In genomic region chr12:99207014-99207612, GRCm38 (mm10) we compare ENCODE assay signal across 21 mouse cellular contexts.
DNase-seq lines count a peak whose midpoint lies in the region; ATAC-seq and TF ChIP-seq lines count a peak whose summit lies in the region.
"Had no signal": no experiment of that assay in that cellular context is flagged by ENCODE, and none has a peak within 500 bp of the region (broad histone marks: within the 10 kb centered on the region; RNA-seq: fewer than 3 reads in every experiment).

No protein-coding gene starts in this region.

- no peaks in the 10 kb centered on the region; the same call in 1 of the 2 replicates for H3K4me1 ChIP-seq in liver, embryonic 16.5 days (ENCODE audit: control insufficient read depth, low read depth, low read length)
- H3K4me1 ChIP-seq in forebrain, embryonic 16.5 days (replicated peaks; ENCODE audit: control insufficient read depth, insufficient read depth, low read length), result no peaks in the 10 kb centered on the region
- H3K4me1 ChIP-seq: forebrain, embryonic 13.5 days; limb, embryonic 15.5 days had no signal

- H3K4me3 ChIP-seq in layer of hippocampus, adult 2 months, result no peak overlapping the region
- no peak overlapping the region for H3K4me3 ChIP-seq in liver, embryonic 16.5 days (ENCODE audit: low read depth, low read length)
- H3K4me3 ChIP-seq in forebrain, embryonic 16.5 days (replicated peaks; ENCODE audit: low read length), result no peak overlapping the region
- H3K4me3 ChIP-seq: forebrain, embryonic 13.5 days; limb, embryonic 15.5 days; neural tube, embryonic 13.5 days had no signal

- no peak overlapping the region for H3K4me2 ChIP-seq in liver, embryonic 16.5 days (ENCODE audit: low read depth, low read length)
- no peak overlapping the region for H3K4me2 ChIP-seq in forebrain, embryonic 16.5 days (ENCODE audit: low read length)
- H3K4me2 ChIP-seq: forebrain, embryonic 13.5 days; heart, embryonic 11.5 days; hindbrain, embryonic 14.5 days; limb, embryonic 15.5 days; neural tube, embryonic 13.5 days had no signal

- H3K27me3 ChIP-seq in liver, embryonic 16.5 days (ENCODE audit: control insufficient read depth, insufficient read depth, low read depth, low read length), result no peaks in the 10 kb centered on the region
- H3K27me3 ChIP-seq in forebrain, embryonic 16.5 days (replicated peaks; ENCODE audit: control insufficient read depth, insufficient read depth, low read length), result no peaks in the 10 kb centered on the region
- H3K27me3 ChIP-seq: forebrain, embryonic 13.5 days; limb, embryonic 15.5 days; neural tube, embryonic 13.5 days; Patski had no signal

- peak; percentile 53; the same call in 1 of the 2 replicates for ATAC-seq in liver, embryonic 16.5 days (ENCODE audit: low read depth)
- no peak for ATAC-seq in forebrain, embryonic 16.5 days
- ATAC-seq: activated CD4-positive, CD25-positive, alpha-beta regulatory T cell, adult 4 months; forebrain, embryonic 13.5 days; Patski had no signal

- WGBS in liver, embryonic 16.5 days (ENCODE audit: insufficient replicate concordance), result 70% methylated on average over 15 of the region's 15 CpGs
- WGBS in forebrain, embryonic 16.5 days, result 92% methylated on average over 15 of the region's 15 CpGs

- no peaks in the 10 kb centered on the region for H3K36me3 ChIP-seq in liver, embryonic 16.5 days (ENCODE audit: control insufficient read depth, insufficient read depth)
- no peaks in the 10 kb centered on the region for H3K36me3 ChIP-seq in forebrain, embryonic 16.5 days (ENCODE audit: control insufficient read depth, insufficient read depth)
- H3K36me3 ChIP-seq: neural tube, embryonic 13.5 days had no signal

- TF ChIP-seq CTCF in layer of hippocampus, adult 2 months (conservative IDR thresholded peaks at IDR 0.05), result peak; percentile 15; the same call in 1 of the 2 replicates

- no peaks in the 10 kb centered on the region for H3K9me3 ChIP-seq in liver, embryonic 16.5 days (replicated peaks; ENCODE audit: control insufficient read depth, low read length)
- no peaks in the 10 kb centered on the region for H3K9me3 ChIP-seq in forebrain, embryonic 16.5 days (ENCODE audit: control insufficient read depth, low read length)
- H3K9me3 ChIP-seq: forebrain, embryonic 13.5 days; limb, embryonic 15.5 days; neural tube, embryonic 13.5 days had no signal

- DNase-seq in layer of hippocampus, adult 2 months (ENCODE audit: low spot score in 2 of 2), result no peak
- DNase-seq in layer of hippocampus, postnatal 10 days (ENCODE audit: low spot score in 2 of 2), result no peak
- DNase-seq in thymus, postnatal 0 days (ENCODE audit: low spot score), result peak; percentile 35
- DNase-seq in thymus, adult 18-20 months, result no peak
- peak; percentile 39 for DNase-seq in thymus, postnatal 4 days
- no peak for DNase-seq in layer of hippocampus, postnatal 25 days (ENCODE audit: extremely low spot score in 1 of 2, low spot score in 1 of 2)
- DNase-seq: cerebellum, adult 9-10 months; embryo, embryonic 11 days; heart, postnatal 14 days; kidney, adult 18-20 months; kidney, postnatal 4 days; layer of hippocampus, postnatal 36 days had no signal

- no peak overlapping the region for H3K9ac ChIP-seq in liver, embryonic 16.5 days (ENCODE audit: low read depth, low read length)
- no peak overlapping the region for H3K9ac ChIP-seq in forebrain, embryonic 16.5 days (replicated peaks; ENCODE audit: low read depth, low read length)
- H3K9ac ChIP-seq: forebrain, embryonic 13.5 days; hindbrain, embryonic 14.5 days; limb, embryonic 15.5 days; neural tube, embryonic 13.5 days had no signal

- no peak overlapping the region for H3K27ac ChIP-seq in layer of hippocampus, adult 2 months
- no peak overlapping the region for H3K27ac ChIP-seq in liver, embryonic 16.5 days (ENCODE audit: low read length)
- no peak overlapping the region for H3K27ac ChIP-seq in forebrain, embryonic 16.5 days (ENCODE audit: low read length)
- H3K27ac ChIP-seq: forebrain, embryonic 13.5 days; hindbrain, embryonic 14.5 days; limb, embryonic 15.5 days; neural tube, embryonic 13.5 days had no signal

Comparison
In these comparisons a context has a peak if more than half of its experiments do, and no peak if none do; other contexts are left out.
1. DNase-seq: peak in thymus, postnatal 0 days (single experiment) and thymus, postnatal 4 days (single experiment); none in layer of hippocampus, adult 2 months (0 of 2), layer of hippocampus, postnatal 10 days (0 of 2), thymus, adult 18-20 months (0 of 2) and layer of hippocampus, postnatal 25 days (0 of 2).